Mouse (Mus musculus) heart, embryonic 12.5 days (tissue): ENCODE measurements at regions not wholly inside any gene's neighbourhood (a gene's known extent, or its start where the extent isn't known, plus 50 kb on each side); places are given as distances from the start of the nearest gene placed in this dataset.

Experiments used
- ATAC-seq: fragments of 200-750 bp; cut with Nextera tagmentation; 2 replicates; pipeline ENCODE4 v1.8.0; 2017; ENCODE audit warnings: moderate TSS enrichment, moderate library complexity; ENCODE audit not compliant: insufficient number of reproducible peaks, low FRiP score
- H3K27ac ChIP-seq: fragments of 300-500 bp; sonication (generic); 2 replicates; pipeline ENCODE4 v1.5.1; 2016; ENCODE audit warnings: mild to moderate bottlenecking, moderate library complexity; ENCODE audit not compliant: poor library complexity, severe bottlenecking
- H3K27me3 ChIP-seq: fragments of 300-500 bp; sonication (generic); replicated peaks from 2 replicates; pipeline ENCODE4 v1.6.1; 2016; ENCODE audit warnings: mild to moderate bottlenecking, moderate library complexity
- H3K36me3 ChIP-seq: fragments of 300-500 bp; sonication (generic); 2 replicates; pipeline ENCODE4 v1.6.1; 2016; ENCODE audit warnings: mild to moderate bottlenecking, moderate library complexity
- H3K4me1 ChIP-seq: fragments of 300-500 bp; sonication (generic); replicated peaks from 2 replicates; pipeline ENCODE4 v1.6.1; 2016; ENCODE audit warnings: mild to moderate bottlenecking
- H3K4me2 ChIP-seq: fragments of 300-500 bp; sonication (generic); 2 replicates; pipeline ENCODE4 v1.6.1; 2016; ENCODE audit warnings: mild to moderate bottlenecking, moderate library complexity
- H3K4me3 ChIP-seq: fragments of 300-500 bp; sonication (generic); 2 replicates; pipeline ENCODE4 v1.5.1; 2016; ENCODE audit warnings: mild to moderate bottlenecking
- H3K9ac ChIP-seq: fragments of 300-500 bp; sonication (generic); 2 replicates; pipeline ENCODE4 v1.6.1; 2016; ENCODE audit warnings: mild to moderate bottlenecking, moderate library complexity
- H3K9me3 ChIP-seq: fragments of 300-500 bp; sonication (generic); replicated peaks from 2 replicates; pipeline ENCODE4 v1.6.1; 2016; ENCODE audit warnings: mild to moderate bottlenecking, moderate library complexity
- WGBS: fragments of 180-500 bp; shearing (Covaris S2); methylation state at CpG from one replicate; pipeline ENCODE4 v1.1.7; 2016; 5-methylcytosine and 5-hydroxymethylcytosine counted together

GRCm38 (mm10) chr3:16810878-16811611 is 804.8 kb upstream of the Gm5150 start:
- ATAC-seq = no peak
- Histone ChIP-seq H3K4me1 (no peaks in the 10 kb centered on the region), H3K9ac (no peak overlapping the region), H3K4me3 (no peak overlapping the region), H3K27me3 (no peaks in the 10 kb centered on the region), H3K9me3 (no peaks in the 10 kb centered on the region), H3K36me3 (no peaks in the 10 kb centered on the region), H3K27ac (no peak overlapping the region), H3K4me2 (no peak overlapping the region)
- WGBS = 37% methylated on average over 3 of the region's 3 CpGs

DNA sequence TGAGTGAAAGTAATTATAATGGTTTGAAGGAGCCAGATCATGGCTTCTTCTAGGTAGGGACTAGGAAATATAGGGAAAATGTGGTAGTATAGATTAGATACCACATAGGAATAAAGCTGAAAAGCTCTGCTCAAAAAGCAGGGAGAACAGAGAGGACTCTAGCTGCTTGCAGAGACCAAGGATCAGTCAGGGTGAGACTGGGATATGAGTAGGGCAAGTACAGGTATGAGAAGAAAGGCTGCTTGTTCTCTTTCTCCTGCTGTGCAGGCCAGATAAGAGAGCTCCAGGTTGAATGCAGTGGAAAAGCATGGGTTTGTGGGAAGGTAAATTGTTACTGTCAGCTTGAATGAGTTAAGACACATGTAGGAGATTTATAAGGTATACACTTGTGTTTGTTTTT is 797.4 kb upstream of the Gm5150 start:
- Histone ChIP-seq H3K4me2 (no peak overlapping the region), H3K4me3 (no peak overlapping the region), H3K9ac (no peak overlapping the region), H3K27ac (no peak overlapping the region), H3K36me3 (no peaks in the 10 kb centered on the region), H3K9me3 (no peaks in the 10 kb centered on the region), H3K27me3 (no peaks in the 10 kb centered on the region), H3K4me1 (no peaks in the 10 kb centered on the region)
- no peak for ATAC-seq
